In the genomic region with DNA sequence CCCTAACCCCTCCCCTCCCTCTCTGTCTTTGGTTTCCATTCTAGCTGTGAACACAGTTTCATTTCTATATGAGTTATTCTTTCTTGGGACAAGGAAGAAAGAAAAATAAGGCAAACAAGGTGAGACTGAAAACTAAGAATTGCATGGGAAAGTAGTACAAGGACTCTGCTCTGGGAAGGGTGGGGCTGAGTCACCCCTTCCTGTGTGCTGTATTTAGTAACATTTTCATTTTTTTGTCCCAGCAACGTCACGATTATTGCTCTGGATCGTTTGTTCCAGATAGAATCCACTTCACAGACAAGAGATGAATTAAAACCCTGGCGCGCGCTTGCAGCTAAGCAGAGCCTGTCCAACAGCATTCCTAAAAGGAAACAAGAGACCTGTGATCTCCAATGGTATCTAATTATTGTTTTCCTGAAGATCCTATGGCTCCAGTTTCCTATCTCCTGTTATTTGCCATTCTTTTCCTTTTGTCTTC, we compare ENCODE assay signal across 8 mouse cellular contexts. TPM values are rescaled to one million over a fixed set of nuclear protein-coding genes. Genes with fewer than 3 reads are reported as not detected.
DNase-seq lines count a peak whose midpoint lies in the region; ATAC-seq and TF ChIP-seq lines count a peak whose summit lies in the region.

Gene Blmh, plus strand, starts transcription at position 51 of the 478 bp plus-strand sequence.

- H3K36me3 ChIP-seq in hindbrain, postnatal 0 days (ENCODE audit: insufficient read depth, low read length), result no peaks in the 10 kb centered on the region
- H3K36me3 ChIP-seq in liver, embryonic 15.5 days (replicated peaks), result no peaks in the 10 kb centered on the region
- no peaks in the 10 kb centered on the region for H3K36me3 ChIP-seq in stomach, embryonic 14.5 days (ENCODE audit: control insufficient read depth, insufficient read depth, low read length)

- no peak within 1 kb of the TSS for H3K9ac ChIP-seq in hindbrain, postnatal 0 days (replicated peaks; ENCODE audit: low read length)
- no peak within 1 kb of the TSS for H3K9ac ChIP-seq in liver, embryonic 15.5 days
- H3K9ac ChIP-seq in stomach, embryonic 14.5 days (replicated peaks; ENCODE audit: low read depth, low read length), result no peak within 1 kb of the TSS

- no peak within 1 kb of the TSS for H3K27ac ChIP-seq in cerebellum, adult 2 months (ENCODE audit: insufficient read depth, low read length)
- no peak within 1 kb of the TSS for H3K27ac ChIP-seq in bone marrow, adult 2 months (ENCODE audit: control insufficient read depth, insufficient read depth, low read depth, low read length, poor library complexity)
- H3K27ac ChIP-seq in hindbrain, postnatal 0 days, result no peak within 1 kb of the TSS
- no peak within 1 kb of the TSS for H3K27ac ChIP-seq in liver, embryonic 15.5 days (replicated peaks)
- no peak within 1 kb of the TSS for H3K27ac ChIP-seq in stomach, embryonic 14.5 days (ENCODE audit: low read length)

- H3K9me3 ChIP-seq in hindbrain, postnatal 0 days (ENCODE audit: low read length), result no peaks in the 10 kb centered on the region
- no peaks in the 10 kb centered on the region for H3K9me3 ChIP-seq in liver, embryonic 15.5 days (replicated peaks)
- H3K9me3 ChIP-seq in stomach, embryonic 14.5 days (ENCODE audit: control insufficient read depth, low read depth, low read length), result no peaks in the 10 kb centered on the region

- no peak within 1 kb of the TSS for H3K4me2 ChIP-seq in hindbrain, postnatal 0 days (ENCODE audit: low read depth, low read length)
- no peak within 1 kb of the TSS for H3K4me2 ChIP-seq in liver, embryonic 15.5 days
- H3K4me2 ChIP-seq in stomach, embryonic 14.5 days (replicated peaks; ENCODE audit: low read depth, low read length), result no peak within 1 kb of the TSS

- H3K4me1 ChIP-seq in cerebellum, adult 2 months (ENCODE audit: control insufficient read depth, insufficient read depth, low read length), result no peaks in the 10 kb centered on the region
- H3K4me1 ChIP-seq in bone marrow, adult 2 months (ENCODE audit: control insufficient read depth, insufficient read depth, low read length), result no peaks in the 10 kb centered on the region
- H3K4me1 ChIP-seq in hindbrain, postnatal 0 days (ENCODE audit: insufficient read depth, low read length), result no peaks in the 10 kb centered on the region
- H3K4me1 ChIP-seq in liver, embryonic 15.5 days (replicated peaks), result no peaks in the 10 kb centered on the region
- no peaks in the 10 kb centered on the region for H3K4me1 ChIP-seq in stomach, embryonic 14.5 days (ENCODE audit: control insufficient read depth, insufficient read depth, low read length)

- H3K27me3 ChIP-seq in cerebellum, adult 2 months (ENCODE audit: control insufficient read depth, insufficient read depth, low read length), result no peaks in the 10 kb centered on the region
- no peaks in the 10 kb centered on the region for H3K27me3 ChIP-seq in hindbrain, postnatal 0 days (ENCODE audit: insufficient read depth, low read length)
- H3K27me3 ChIP-seq in liver, embryonic 15.5 days, result peaks cover 5% of the 10 kb centered on the region; the same call in 1 of the 2 replicates
- H3K27me3 ChIP-seq in stomach, embryonic 14.5 days (ENCODE audit: control insufficient read depth, insufficient read depth, low read length), result no peaks in the 10 kb centered on the region

- intact Hi-C loops in gastrocnemius, postnatal 36 days (cut with DNase I), result no loop called here

- WGBS in cerebellum, adult 2 months, result 74% methylated on average over 6 of the region's 6 CpGs
- 42% methylated on average over 6 of the region's 6 CpGs for WGBS in bone marrow, adult 2 months
- WGBS in hindbrain, postnatal 0 days, result 81% methylated on average over 6 of the region's 6 CpGs
- 57% methylated on average over 6 of the region's 6 CpGs for WGBS in liver, embryonic 15.5 days (ENCODE audit: insufficient replicate concordance)
- 57% methylated on average over 6 of the region's 6 CpGs for WGBS in stomach, embryonic 14.5 days

- no peak within 1 kb of the TSS for H3K4me3 ChIP-seq in cerebellum, adult 2 months (replicated peaks; ENCODE audit: insufficient read depth, low read depth, low read length)
- H3K4me3 ChIP-seq in bone marrow, adult 2 months (replicated peaks; ENCODE audit: control insufficient read depth, low read depth, low read length), result no peak within 1 kb of the TSS
- H3K4me3 ChIP-seq in hindbrain, postnatal 0 days (ENCODE audit: low read length), result no peak within 1 kb of the TSS
- no peak within 1 kb of the TSS for H3K4me3 ChIP-seq in liver, embryonic 15.5 days (replicated peaks)
- no peak within 1 kb of the TSS for H3K4me3 ChIP-seq in stomach, embryonic 14.5 days (ENCODE audit: low read depth, low read length)

- no peak for TF ChIP-seq POLR2A in cerebellum, adult 2 months (IDR thresholded peaks at IDR 0.05; ENCODE audit: borderline replicate concordance, insufficient read depth, low read length)
- no peak for TF ChIP-seq POLR2A in bone marrow, adult 2 months (IDR thresholded peaks at IDR 0.05; ENCODE audit: borderline replicate concordance, control insufficient read depth, low read depth, low read length)

- ATAC-seq in hindbrain, postnatal 0 days, result no peak
- ATAC-seq in liver, embryonic 15.5 days (ENCODE audit: insufficient read depth), result no peak
- ATAC-seq in stomach, embryonic 14.5 days (ENCODE audit: insufficient number of reproducible peaks, insufficient read depth, low FRiP score, low read depth), result no peak

- no peak for TF ChIP-seq CTCF in cerebellum, adult 2 months (IDR thresholded peaks at IDR 0.05; ENCODE audit: borderline replicate concordance, insufficient read depth, low read depth, low read length)
- no peak for TF ChIP-seq CTCF in bone marrow, adult 2 months (IDR thresholded peaks at IDR 0.05; ENCODE audit: control insufficient read depth, insufficient read depth, low read length)
- TF ChIP-seq CTCF in hindbrain, postnatal 0 days (IDR thresholded peaks at IDR 0.05; ENCODE audit: low read depth), result no peak

- DNase-seq in cerebellum, adult 2 months, result no peak
- no peak for DNase-seq in cerebellum, postnatal 10 days
- DNase-seq in gastrocnemius, postnatal 36 days, result no peak
- no peak for DNase-seq in hindbrain, postnatal 0 days (ENCODE audit: low spot score)
- DNase-seq in urinary bladder, postnatal 10 days (ENCODE audit: low spot score), result no peak

RNA-seq across cellular contexts. Expression of gene Blmh, which starts in this region (rescaled TPM):
- 42.0 and 45.9 TPM in 2 replicates for polyA plus RNA-seq in cerebellum, adult 2 months (2012; rRNA removed)
- polyA plus RNA-seq in bone marrow, adult 2 months (2011; ENCODE audit: insufficient read depth, insufficient read length, low replicate concordance, missing spikeins), result 31.2 and 38.4 TPM in 2 replicates
- 10 to 100 TPM; 29.6 to 33.0 TPM for total RNA-seq in gastrocnemius, postnatal 36 days (2021)
- total RNA-seq in hindbrain, postnatal 0 days (2014; rRNA removed), result 56.4 and 58.8 TPM in 2 replicates
- 123 and 131 TPM in 2 replicates for polyA plus RNA-seq in hindbrain, postnatal 0 days (2015; fragmentation: Nextera tagmentation; extraction: Ambion mirVana)
- 40.5 and 44.2 TPM in 2 replicates for polyA plus RNA-seq in liver, embryonic 15.5 days (2015; fragmentation: Nextera tagmentation; extraction: Ambion mirVana)
- 127 TPM in 2 replicates for polyA plus RNA-seq in stomach, embryonic 14.5 days (2014; fragmentation: Nextera tagmentation; extraction: Ambion mirVana)
